Mouse (Mus musculus): ENCODE measurements at regions not wholly inside any gene's neighbourhood (a gene's known extent, or its start where the extent isn't known, plus 50 kb on each side); places are given as distances from the start of the nearest gene placed in this dataset.
A peak's percentile ranks its signal among the peaks of the same experiment; 100 is the strongest.

- WGBS: 78% methylated on average over 2 of the region's 2 CpGs
- Histone ChIP-seq H3K4me3 (ENCODE audit: insufficient read depth, low read depth, low read length) (no peak overlapping the region), H3K4me1 (ENCODE audit: control insufficient read depth, insufficient read depth, low read length) (no peaks in the 10 kb centered on the region), H3K27ac (ENCODE audit: insufficient read depth, low read depth, low read length) (no peak overlapping the region)
- TF ChIP-seq POLR2A (IDR thresholded peaks at IDR 0.05; ENCODE audit: insufficient read depth, low read depth, low read length): no peak
- no peak for TF ChIP-seq CTCF (IDR thresholded peaks at IDR 0.05; ENCODE audit: insufficient read depth, low read depth, low read length)
These were observed 275.0 kb upstream of the Arpp21 start for GRCm38 (mm10) chr9:112510716-112511115.

GRCm38 (mm10) chr9:112506871-112507270 is 271.1 kb upstream of the Arpp21 start:
- Histone ChIP-seq H3K4me1 (ENCODE audit: control insufficient read depth, insufficient read depth, low read length) (no peaks in the 10 kb centered on the region), H3K4me3 (ENCODE audit: insufficient read depth, low read depth, low read length) (no peak overlapping the region), H3K27ac (ENCODE audit: insufficient read depth, low read depth, low read length) (no peak overlapping the region)
- WGBS: 67% methylated on average over 2 of the region's 2 CpGs
- TF ChIP-seq POLR2A (IDR thresholded peaks at IDR 0.05; ENCODE audit: insufficient read depth, low read depth, low read length) (no peak), CTCF (IDR thresholded peaks at IDR 0.05; ENCODE audit: insufficient read depth, low read depth, low read length) (no peak)

GRCm38 (mm10) chr9:112498676-112499075 is 262.9 kb upstream of the Arpp21 start:
- no peaks in the 10 kb centered on the region for H3K4me1 ChIP-seq (ENCODE audit: control insufficient read depth, insufficient read depth, low read length)
- no peak for TF ChIP-seq CTCF (IDR thresholded peaks at IDR 0.05; ENCODE audit: insufficient read depth, low read depth, low read length)
- no peak for TF ChIP-seq POLR2A (IDR thresholded peaks at IDR 0.05; ENCODE audit: insufficient read depth, low read depth, low read length)
- 79% methylated on average over 4 of the region's 4 CpGs for WGBS
- H3K27ac ChIP-seq (ENCODE audit: insufficient read depth, low read depth, low read length): no peak overlapping the region
- no peak overlapping the region for H3K4me3 ChIP-seq (ENCODE audit: insufficient read depth, low read depth, low read length)

- Histone ChIP-seq H3K27ac (ENCODE audit: insufficient read depth, low read depth, low read length) (no peak overlapping the region), H3K4me1 (ENCODE audit: control insufficient read depth, insufficient read depth, low read length) (no peaks in the 10 kb centered on the region), H3K4me3 (ENCODE audit: insufficient read depth, low read depth, low read length) (no peak overlapping the region)
- 58% methylated on average over 4 of the region's 4 CpGs for WGBS
- no peak for TF ChIP-seq POLR2A (IDR thresholded peaks at IDR 0.05; ENCODE audit: insufficient read depth, low read depth, low read length)
- no peak for TF ChIP-seq CTCF (IDR thresholded peaks at IDR 0.05; ENCODE audit: insufficient read depth, low read depth, low read length)
These were observed 260.3 kb upstream of the Arpp21 start for GRCm38 (mm10) chr9:112495930-112496527.

- Histone ChIP-seq H3K4me1 (ENCODE audit: control insufficient read depth, insufficient read depth, low read length) (no peaks in the 10 kb centered on the region), H3K27ac (ENCODE audit: insufficient read depth, low read depth, low read length) (no peak overlapping the region), H3K4me3 (ENCODE audit: insufficient read depth, low read depth, low read length) (no peak overlapping the region)
- TF ChIP-seq POLR2A (IDR thresholded peaks at IDR 0.05; ENCODE audit: insufficient read depth, low read depth, low read length) (no peak), CTCF (IDR thresholded peaks at IDR 0.05; ENCODE audit: insufficient read depth, low read depth, low read length) (no peak)
- 50% methylated on average over 1 of the region's 1 CpGs for WGBS
These were observed 255.2 kb upstream of the Arpp21 start for GRCm38 (mm10) chr9:112490963-112491362.

GRCm38 (mm10) chr9:112476644-112477043 is 240.9 kb upstream of the Arpp21 start:
- no peak overlapping the region for H3K27ac ChIP-seq (ENCODE audit: insufficient read depth, low read depth, low read length)
- no peak overlapping the region for H3K4me3 ChIP-seq (ENCODE audit: insufficient read depth, low read depth, low read length)
- H3K4me1 ChIP-seq (ENCODE audit: control insufficient read depth, insufficient read depth, low read length): no peaks in the 10 kb centered on the region
- TF ChIP-seq POLR2A (IDR thresholded peaks at IDR 0.05; ENCODE audit: insufficient read depth, low read depth, low read length): no peak
- no peak for TF ChIP-seq CTCF (IDR thresholded peaks at IDR 0.05; ENCODE audit: insufficient read depth, low read depth, low read length)
- WGBS: 84% methylated on average over 2 of the region's 2 CpGs

GRCm38 (mm10) chr9:112457594-112457993 is 221.9 kb upstream of the Arpp21 start:
- peaks cover 3% of the 10 kb centered on the region for H3K4me1 ChIP-seq (ENCODE audit: control insufficient read depth, insufficient read depth, low read length)
- 77% methylated on average over 5 of the region's 5 CpGs for WGBS

GRCm38 (mm10) chr9:112454706-112455105 is 219.0 kb upstream of the Arpp21 start:
- no peak overlapping the region for H3K4me3 ChIP-seq (ENCODE audit: insufficient read depth, low read depth, low read length)
- TF ChIP-seq POLR2A (IDR thresholded peaks at IDR 0.05; ENCODE audit: insufficient read depth, low read depth, low read length) (no peak), CTCF (IDR thresholded peaks at IDR 0.05; ENCODE audit: insufficient read depth, low read depth, low read length) (no peak)
- whole genome bisulfite sequencing: 35% methylated on average over 6 of the region's 6 CpGs
- peaks cover 3% of the 10 kb centered on the region for H3K4me1 ChIP-seq (ENCODE audit: control insufficient read depth, insufficient read depth, low read length)
- peak overlapping the region; percentile 19; the same call in 1 of the 2 replicates for H3K27ac ChIP-seq (ENCODE audit: insufficient read depth, low read depth, low read length)

More at GRCm38 (mm10) chr9:112457594-112457993, 221.9 kb upstream of the Arpp21 start:
- TF ChIP-seq POLR2A (IDR thresholded peaks at IDR 0.05; ENCODE audit: insufficient read depth, low read depth, low read length): no peak
- no peak for TF ChIP-seq CTCF (IDR thresholded peaks at IDR 0.05; ENCODE audit: insufficient read depth, low read depth, low read length)
- Histone ChIP-seq H3K27ac (ENCODE audit: insufficient read depth, low read depth, low read length) (no peak overlapping the region), H3K4me3 (ENCODE audit: insufficient read depth, low read depth, low read length) (no peak overlapping the region)

- TF ChIP-seq CTCF (IDR thresholded peaks at IDR 0.05; ENCODE audit: insufficient read depth, low read depth, low read length) (no peak), POLR2A (IDR thresholded peaks at IDR 0.05; ENCODE audit: insufficient read depth, low read depth, low read length) (no peak)
- Histone ChIP-seq H3K27ac (ENCODE audit: insufficient read depth, low read depth, low read length) (no peak overlapping the region), H3K4me1 (ENCODE audit: control insufficient read depth, insufficient read depth, low read length) (peaks cover 4% of the 10 kb centered on the region; the same call in 1 of the 2 replicates), H3K4me3 (ENCODE audit: insufficient read depth, low read depth, low read length) (no peak overlapping the region)
- 11% methylated on average over 2 of the region's 2 CpGs for WGBS
These were observed 211.8 kb upstream of the Arpp21 start for GRCm38 (mm10) chr9:112447515-112447914.

Data from olfactory bulb, adult 2 months (tissue).